Mouse (Mus musculus): ENCODE results near the gene Grid2. TPM values are rescaled to one million over a fixed set of nuclear protein-coding genes. Genes with fewer than 3 reads are reported as not detected.

Grid2 gene
- polyA plus RNA-seq, 1 experiment, result 0.06 TPM

GRCm38 (mm10) chr6:63342438-63343004 is 86.8 kb downstream of the Grid2 start:
- no peak overlapping the region for H3K4me3 ChIP-seq (ENCODE audit: control insufficient read depth, low read depth, low read length)
- H3K27me3 ChIP-seq (ENCODE audit: control insufficient read depth, insufficient read depth, low read length), result no peaks in the 10 kb centered on the region
- no peaks in the 10 kb centered on the region for H3K4me1 ChIP-seq (ENCODE audit: control insufficient read depth, insufficient read depth, low read length)
- TF ChIP-seq POLR2A (IDR thresholded peaks at IDR 0.05; ENCODE audit: control insufficient read depth, low read depth, low read length) (no peak), CTCF (IDR thresholded peaks at IDR 0.05; ENCODE audit: control insufficient read depth, insufficient read depth, insufficient replicate concordance, low read depth, low read length) (no peak)
- H3K27ac ChIP-seq (ENCODE audit: control insufficient read depth, insufficient read depth, low read depth, low read length), result no peak overlapping the region
- H3K36me3 ChIP-seq (ENCODE audit: control insufficient read depth, insufficient read depth, low read length), result no peaks in the 10 kb centered on the region

- H3K27ac ChIP-seq (ENCODE audit: control insufficient read depth, insufficient read depth, low read depth, low read length), result no peak overlapping the region
- H3K36me3 ChIP-seq (ENCODE audit: control insufficient read depth, insufficient read depth, low read length), result no peaks in the 10 kb centered on the region
- H3K27me3 ChIP-seq (ENCODE audit: control insufficient read depth, insufficient read depth, low read length), result no peaks in the 10 kb centered on the region
- no peaks in the 10 kb centered on the region for H3K4me1 ChIP-seq (ENCODE audit: control insufficient read depth, insufficient read depth, low read length)
- TF ChIP-seq POLR2A (IDR thresholded peaks at IDR 0.05; ENCODE audit: control insufficient read depth, low read depth, low read length), result no peak
- TF ChIP-seq CTCF (IDR thresholded peaks at IDR 0.05; ENCODE audit: control insufficient read depth, insufficient read depth, insufficient replicate concordance, low read depth, low read length), result no peak
- no peak overlapping the region for H3K4me3 ChIP-seq (ENCODE audit: control insufficient read depth, low read depth, low read length)
These were observed 91.3 kb downstream of the Grid2 start for GRCm38 (mm10) chr6:63347015-63347414.

GRCm38 (mm10) chr6:63381061-63381611 is 125.5 kb downstream of the Grid2 start:
- Histone ChIP-seq H3K27me3 (ENCODE audit: control insufficient read depth, insufficient read depth, low read length) (no peaks in the 10 kb centered on the region), H3K4me1 (ENCODE audit: control insufficient read depth, insufficient read depth, low read length) (no peaks in the 10 kb centered on the region), H3K4me3 (ENCODE audit: control insufficient read depth, low read depth, low read length) (no peak overlapping the region), H3K27ac (ENCODE audit: control insufficient read depth, insufficient read depth, low read depth, low read length) (no peak overlapping the region), H3K36me3 (ENCODE audit: control insufficient read depth, insufficient read depth, low read length) (no peaks in the 10 kb centered on the region)
- TF ChIP-seq CTCF (IDR thresholded peaks at IDR 0.05; ENCODE audit: control insufficient read depth, insufficient read depth, insufficient replicate concordance, low read depth, low read length), result no peak
- TF ChIP-seq POLR2A (IDR thresholded peaks at IDR 0.05; ENCODE audit: control insufficient read depth, low read depth, low read length), result no peak

DNA sequence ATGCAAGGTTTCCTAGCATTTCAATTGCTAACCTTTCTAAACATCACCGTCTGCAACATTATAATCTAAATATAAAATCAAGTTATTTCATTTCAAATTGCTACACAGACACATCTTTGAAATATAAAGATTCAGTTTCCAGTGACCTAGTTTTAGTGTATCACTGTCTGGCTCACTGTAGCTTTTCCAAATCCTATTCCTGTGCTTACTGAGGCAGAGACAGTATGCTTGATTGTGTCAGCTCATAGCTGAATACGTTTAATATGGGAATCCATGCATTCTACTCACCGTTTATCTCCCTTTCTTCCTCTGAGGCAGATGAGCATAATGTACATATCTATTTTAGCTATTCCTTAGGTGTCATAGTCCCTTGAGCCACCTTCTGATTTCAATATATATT is 146.0 kb downstream of the Grid2 start:
- Histone ChIP-seq H3K36me3 (ENCODE audit: control insufficient read depth, insufficient read depth, low read length) (no peaks in the 10 kb centered on the region), H3K27me3 (ENCODE audit: control insufficient read depth, insufficient read depth, low read length) (no peaks in the 10 kb centered on the region), H3K27ac (ENCODE audit: control insufficient read depth, insufficient read depth, low read depth, low read length) (no peak overlapping the region), H3K4me1 (ENCODE audit: control insufficient read depth, insufficient read depth, low read length) (no peaks in the 10 kb centered on the region), H3K4me3 (ENCODE audit: control insufficient read depth, low read depth, low read length) (no peak overlapping the region)
- no peak for TF ChIP-seq POLR2A (IDR thresholded peaks at IDR 0.05; ENCODE audit: control insufficient read depth, low read depth, low read length)
- TF ChIP-seq CTCF (IDR thresholded peaks at IDR 0.05; ENCODE audit: control insufficient read depth, insufficient read depth, insufficient replicate concordance, low read depth, low read length), result no peak

DNA sequence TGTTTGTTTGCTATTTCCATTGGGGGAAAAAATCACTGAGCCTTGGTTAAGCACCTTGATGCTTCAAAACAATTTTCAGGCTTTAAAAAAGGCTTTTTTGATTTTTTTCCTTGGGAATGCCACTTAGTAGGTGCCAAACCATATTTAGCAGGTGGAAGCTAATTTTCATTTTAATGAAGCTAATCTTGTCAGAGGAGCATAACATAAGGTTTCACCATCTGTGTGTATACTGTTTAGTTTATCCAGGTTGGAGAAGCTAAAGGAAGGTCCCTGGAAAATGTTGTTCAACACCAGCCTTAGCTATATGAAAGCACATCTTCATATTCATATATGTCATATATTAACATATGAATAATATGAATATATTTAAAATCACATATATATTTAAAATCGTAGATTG is 161.9 kb downstream of the Grid2 start:
- Histone ChIP-seq H3K27ac (ENCODE audit: control insufficient read depth, insufficient read depth, low read depth, low read length) (no peak overlapping the region), H3K4me3 (ENCODE audit: control insufficient read depth, low read depth, low read length) (no peak overlapping the region), H3K27me3 (ENCODE audit: control insufficient read depth, insufficient read depth, low read length) (no peaks in the 10 kb centered on the region), H3K36me3 (ENCODE audit: control insufficient read depth, insufficient read depth, low read length) (no peaks in the 10 kb centered on the region), H3K4me1 (ENCODE audit: control insufficient read depth, insufficient read depth, low read length) (no peaks in the 10 kb centered on the region)
- TF ChIP-seq POLR2A (IDR thresholded peaks at IDR 0.05; ENCODE audit: control insufficient read depth, low read depth, low read length), result no peak
- TF ChIP-seq CTCF (IDR thresholded peaks at IDR 0.05; ENCODE audit: control insufficient read depth, insufficient read depth, insufficient replicate concordance, low read depth, low read length), result no peak

DNA sequence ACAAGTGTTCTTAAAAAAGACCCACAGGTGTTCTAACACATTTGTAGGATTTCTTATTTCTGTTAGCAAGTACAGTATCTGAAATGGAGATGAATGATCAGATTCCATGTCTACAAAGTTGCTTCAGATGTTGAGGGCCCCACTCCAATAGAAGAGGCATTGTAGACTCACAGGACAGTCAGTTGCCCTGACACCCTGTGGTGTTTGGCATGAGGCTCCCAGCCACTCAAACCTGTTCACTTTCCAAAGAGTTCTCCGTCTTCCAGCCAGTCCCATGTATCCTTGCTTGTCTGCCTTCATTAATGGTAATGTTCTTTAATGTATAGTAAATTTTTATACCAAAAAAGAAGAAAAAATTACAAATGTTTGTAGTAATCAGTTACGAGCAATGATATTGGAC is 177.1 kb downstream of the Grid2 start:
- no peak for TF ChIP-seq POLR2A (IDR thresholded peaks at IDR 0.05; ENCODE audit: control insufficient read depth, low read depth, low read length)
- no peak for TF ChIP-seq CTCF (IDR thresholded peaks at IDR 0.05; ENCODE audit: control insufficient read depth, insufficient read depth, insufficient replicate concordance, low read depth, low read length)

GRCm38 (mm10) chr6:63448175-63448574 is 192.5 kb downstream of the Grid2 start:
- H3K27ac ChIP-seq (ENCODE audit: control insufficient read depth, insufficient read depth, low read depth, low read length), result no peak overlapping the region
- TF ChIP-seq POLR2A (IDR thresholded peaks at IDR 0.05; ENCODE audit: control insufficient read depth, low read depth, low read length) (no peak), CTCF (IDR thresholded peaks at IDR 0.05; ENCODE audit: control insufficient read depth, insufficient read depth, insufficient replicate concordance, low read depth, low read length) (no peak)
- H3K4me3 ChIP-seq (ENCODE audit: control insufficient read depth, low read depth, low read length), result no peak overlapping the region
- H3K4me1 ChIP-seq (ENCODE audit: control insufficient read depth, insufficient read depth, low read length), result no peaks in the 10 kb centered on the region
- no peaks in the 10 kb centered on the region for H3K36me3 ChIP-seq (ENCODE audit: control insufficient read depth, insufficient read depth, low read length)
- H3K27me3 ChIP-seq (ENCODE audit: control insufficient read depth, insufficient read depth, low read length), result no peaks in the 10 kb centered on the region

More for the DNA sequence above, 177.1 kb downstream of the Grid2 start:
- Histone ChIP-seq H3K27me3 (ENCODE audit: control insufficient read depth, insufficient read depth, low read length) (no peaks in the 10 kb centered on the region), H3K36me3 (ENCODE audit: control insufficient read depth, insufficient read depth, low read length) (no peaks in the 10 kb centered on the region), H3K4me1 (ENCODE audit: control insufficient read depth, insufficient read depth, low read length) (no peaks in the 10 kb centered on the region), H3K4me3 (ENCODE audit: control insufficient read depth, low read depth, low read length) (no peak overlapping the region), H3K27ac (ENCODE audit: control insufficient read depth, insufficient read depth, low read depth, low read length) (no peak overlapping the region)
